Mouse (Mus musculus) frontal cortex, postnatal 14 days (tissue): Measurements from ENCODE around the gene Jtb.
"Not testable (repeated sequence)": the region's sequence is repeated elsewhere in the genome, so short reads cannot be mapped to it uniquely, and the experiment has no call there.

Source experiments
- DNase-seq, 2 experiments: peaks; one replicate each; pipeline ENCODE4 v3.0.0; 2022; ENCODE audit warnings: low spot score in 2 of 2

The Jtb gene

GRCm38 (mm10) chr3:90222941-90223340 is 8.5 kb upstream of the Jtb start:
- DNase-seq = no peak

- no peak for DNase-seq
Observed at GRCm38 (mm10) chr3:90224331-90224730, 7.1 kb upstream of the Jtb start.

GRCm38 (mm10) chr3:90231075-90231474 is 322 bp upstream of the Jtb start:
- no peak for DNase-seq

GRCm38 (mm10) chr3:90241251-90241650 is 9.9 kb downstream of the Jtb start:
- DNase-seq = no peak

- no peak for DNase-seq
Observed at GRCm38 (mm10) chr3:90241669-90242358, 10.4 kb downstream of the Jtb start.

- DNase-seq = no peak
Observed at GRCm38 (mm10) chr3:90242984-90243775, 11.8 kb downstream of the Jtb start, which contains the start of gene Creb3l4. Gene Creb3l4, minus strand, starts transcription at chr3:90243512.

- no peak for DNase-seq
Observed at GRCm38 (mm10) chr3:90245406-90245805, 14.0 kb downstream of the Jtb start.

GRCm38 (mm10) chr3:90247630-90247959 is 16.2 kb downstream of the Jtb start:
- DNase-seq = no peak

- peak; percentile 89 to 91 for DNase-seq
Observed at GRCm38 (mm10) chr3:90247960-90248745, 16.8 kb downstream of the Jtb start, which contains the start of gene Slc39a1. Gene Slc39a1, plus strand, starts transcription at chr3:90248172.

GRCm38 (mm10) chr3:90248746-90249100 is 17.3 kb downstream of the Jtb start:
- DNase-seq = no peak

- DNase-seq = no peak
Observed at GRCm38 (mm10) chr3:90250791-90251190, 19.4 kb downstream of the Jtb start.

GRCm38 (mm10) chr3:90251731-90252226 is 20.4 kb downstream of the Jtb start:
- not testable (repeated sequence) for DNase-seq

- DNase-seq = not testable (repeated sequence)
Observed at GRCm38 (mm10) chr3:90252659-90253058, 21.3 kb downstream of the Jtb start.

GRCm38 (mm10) chr3:90253174-90253573 is 21.8 kb downstream of the Jtb start:
- not testable (repeated sequence) for DNase-seq

- peak; percentile 94 to 96 for DNase-seq
Observed at GRCm38 (mm10) chr3:90253653-90254418, 22.4 kb downstream of the Jtb start, which contains the start of gene Crtc2. Gene Crtc2, plus strand, starts transcription at chr3:90254163.

- no peak for DNase-seq
Observed at GRCm38 (mm10) chr3:90254419-90255193, 23.2 kb downstream of the Jtb start.

GRCm38 (mm10) chr3:90255194-90255565 is 23.8 kb downstream of the Jtb start:
- no peak for DNase-seq

- no peak for DNase-seq
Observed at GRCm38 (mm10) chr3:90255784-90256353, 24.5 kb downstream of the Jtb start.

GRCm38 (mm10) chr3:90256731-90257530 is 25.5 kb downstream of the Jtb start:
- DNase-seq = no peak
